Mouse (Mus musculus): ENCODE measurements at regions not wholly inside any gene's neighbourhood (a gene's known extent, or its start where the extent isn't known, plus 50 kb on each side); places are given as distances from the start of the nearest gene placed in this dataset.

- TF ChIP-seq CTCF (IDR thresholded peaks at IDR 0.05) (no peak), EP300 (IDR thresholded peaks at IDR 0.05) (no peak)
Observed at GRCm38 (mm10) chr15:86578689-86579088, 364.4 kb downstream of the Tbc1d22a start.

Measured in lung, postnatal 0 days (tissue).